Mouse (Mus musculus) erythroblast, embryonic 14.5 days (primary cell): ENCODE results near the gene Kcnv2.

Experiments
- GATA1 ChIP-seq: IDR thresholded peaks from 2 replicates; pipeline ENCODE4 v1.6.1; 2012; ENCODE audit warnings: low read length, inconsistent platforms, mixed read lengths
- TAL1 ChIP-seq: IDR thresholded peaks from 3 replicates; pipeline ENCODE4 v1.6.1; 2012; ENCODE audit warnings: low read length, inconsistent platforms, mixed read lengths

- TF ChIP-seq GATA1 (no peak), TAL1 (no peak)
These were observed 38.0 kb downstream of the Kcnv2 start for GRCm38 (mm10) chr19:27360381-27360780.
